Mouse (Mus musculus): ENCODE data around the gene Ppia.
"Not testable (repeated sequence)": the region's sequence is repeated elsewhere in the genome, so short reads cannot be mapped to it uniquely, and the experiment has no call there.

The Ppia gene

GRCm38 (mm10) chr11:6442566-6442965, 27.3 kb downstream of the Ppia start:
- in situ Hi-C loops (cut with MseI, MboI) = no loop called here

GRCm38 (mm10) chr11:6443102-6443501, 27.9 kb downstream of the Ppia start:
- in situ Hi-C loops (cut with MseI, MboI) = no loop called here

DNA sequence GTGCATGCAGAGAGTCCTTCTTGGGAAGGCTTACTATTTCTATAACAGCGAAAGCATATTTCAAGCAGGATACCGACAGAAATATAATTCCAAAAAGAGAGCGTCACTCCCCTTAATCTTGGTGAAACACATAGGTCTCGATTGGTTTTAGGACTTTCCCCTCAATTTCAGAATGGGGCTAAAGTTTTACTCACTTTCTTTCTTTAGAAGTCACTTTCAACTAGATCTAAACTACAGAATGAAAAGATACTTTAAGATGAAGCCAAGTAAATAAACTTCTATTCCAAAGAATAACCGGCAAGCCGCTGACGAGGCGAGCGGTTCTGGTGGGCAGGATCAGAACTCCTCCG, 28.5 kb downstream of the Ppia start:
- in situ Hi-C loops (cut with MseI, MboI) = no loop called here

DNA sequence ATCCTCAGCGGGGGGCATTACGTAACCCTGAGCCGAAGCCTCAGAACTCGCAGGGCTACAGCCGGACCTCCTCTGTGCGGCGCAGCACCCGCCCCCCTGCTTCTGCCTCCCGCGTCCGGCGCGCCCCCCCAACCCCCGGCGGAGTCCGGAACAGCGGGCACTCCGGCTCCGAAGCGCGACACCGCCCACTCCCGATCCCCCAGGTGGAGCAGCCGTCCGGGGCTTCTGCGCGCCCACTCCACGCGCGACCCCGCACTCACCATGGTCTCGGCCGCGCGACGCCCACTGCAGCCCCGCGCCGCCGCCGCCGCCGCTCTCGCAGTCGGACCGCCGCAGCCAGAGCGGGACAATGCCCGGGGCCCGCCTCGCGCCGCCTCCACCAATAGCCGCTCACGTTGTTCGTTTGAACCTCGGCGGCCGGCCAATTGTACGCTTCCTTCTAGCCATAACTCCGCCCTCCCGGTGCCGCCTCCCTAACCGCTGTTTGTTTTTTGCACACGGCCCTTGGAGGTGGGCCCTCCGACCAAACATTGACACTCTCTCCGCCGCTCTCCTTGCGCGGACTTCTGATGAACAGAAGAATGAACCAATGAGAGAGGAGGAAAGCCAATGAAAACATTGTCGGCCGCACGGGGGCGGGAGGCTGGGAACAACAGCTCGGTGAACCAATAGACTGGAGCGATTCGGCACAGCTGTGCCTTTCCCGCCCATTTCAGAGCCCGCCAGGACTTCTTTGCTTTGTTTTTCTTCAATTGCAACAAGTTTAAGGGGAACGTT, 29.0 kb downstream of the Ppia start, which contains the start of gene H2afv:
H2afv (minus strand) TSS at position 367 of the 777 bp plus-strand sequence.
- in situ Hi-C loops (cut with MseI, MboI) = no loop called here

DNA sequence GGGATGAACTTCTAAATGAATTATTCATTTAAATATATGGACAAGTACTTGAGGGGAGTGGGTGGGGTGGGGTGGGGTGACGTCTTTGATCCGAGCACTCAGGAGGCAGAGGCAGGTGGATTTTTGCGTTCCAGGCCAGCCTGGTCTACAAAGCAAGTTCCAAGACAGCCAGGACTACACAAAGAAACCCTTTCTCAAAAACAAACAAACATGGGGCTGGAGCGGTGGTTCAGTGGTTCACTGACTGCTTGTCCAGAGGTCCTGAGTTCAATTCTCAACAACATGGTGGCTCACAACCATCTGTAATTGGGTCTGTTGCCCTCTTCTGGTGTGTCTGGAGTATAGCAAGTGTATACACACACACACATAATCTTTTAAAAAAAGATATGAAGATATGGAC, 30.2 kb downstream of the Ppia start:
- in situ Hi-C loops (cut with MseI, MboI) = no loop called here

DNA sequence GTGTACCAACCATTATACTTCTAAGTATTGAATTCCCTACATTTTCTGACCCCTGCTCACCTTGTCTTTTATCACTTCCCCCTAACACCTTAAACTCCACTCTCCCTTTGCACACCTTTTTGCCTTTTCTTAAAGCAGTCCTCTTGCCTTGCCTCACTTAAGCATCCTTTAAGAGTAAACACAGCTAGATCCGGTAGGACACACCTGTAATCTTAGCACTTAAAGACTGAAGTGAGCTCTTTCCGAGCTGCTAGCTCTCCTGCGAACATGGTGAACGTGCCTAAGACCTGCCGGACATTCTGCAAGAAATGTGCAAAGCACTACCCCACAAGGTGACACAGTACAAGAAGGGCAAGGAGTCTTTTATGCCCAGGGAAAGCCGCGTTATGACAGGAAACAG, 30.7 kb downstream of the Ppia start:
- in situ Hi-C loops (cut with MseI, MboI) = no loop called here

DNA sequence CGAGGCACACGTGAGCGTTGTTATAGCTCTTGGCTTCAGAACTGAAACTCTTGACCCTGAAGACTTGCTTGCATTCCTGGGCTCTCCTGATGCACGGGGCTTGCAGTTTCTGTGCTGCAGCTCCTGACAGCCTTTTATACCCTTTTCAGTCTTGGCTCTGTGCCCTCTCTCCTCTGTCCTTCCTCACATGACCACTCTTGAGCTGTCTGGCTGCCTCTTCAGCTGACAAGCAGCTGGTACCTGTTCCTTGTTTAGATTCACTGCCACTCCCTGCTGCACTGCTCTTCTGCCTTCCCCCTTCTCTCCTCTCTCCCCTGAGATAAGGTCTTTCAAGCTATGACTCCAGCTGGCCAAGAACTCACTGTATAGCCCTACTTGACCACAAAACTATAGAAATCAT, 32.2 kb downstream of the Ppia start:
- in situ Hi-C loops (cut with MseI, MboI) = no loop called here

GRCm38 (mm10) chr11:6448155-6448554, 32.9 kb downstream of the Ppia start:
- in situ Hi-C loops (cut with MseI, MboI) = not testable (repeated sequence)

GRCm38 (mm10) chr11:6456083-6456482, 40.8 kb downstream of the Ppia start:
- in situ Hi-C loops (cut with MseI, MboI) = no loop called here

GRCm38 (mm10) chr11:6463159-6463837, 48.1 kb downstream of the Ppia start:
- in situ Hi-C loops (cut with MseI, MboI) = no loop called here

DNA sequence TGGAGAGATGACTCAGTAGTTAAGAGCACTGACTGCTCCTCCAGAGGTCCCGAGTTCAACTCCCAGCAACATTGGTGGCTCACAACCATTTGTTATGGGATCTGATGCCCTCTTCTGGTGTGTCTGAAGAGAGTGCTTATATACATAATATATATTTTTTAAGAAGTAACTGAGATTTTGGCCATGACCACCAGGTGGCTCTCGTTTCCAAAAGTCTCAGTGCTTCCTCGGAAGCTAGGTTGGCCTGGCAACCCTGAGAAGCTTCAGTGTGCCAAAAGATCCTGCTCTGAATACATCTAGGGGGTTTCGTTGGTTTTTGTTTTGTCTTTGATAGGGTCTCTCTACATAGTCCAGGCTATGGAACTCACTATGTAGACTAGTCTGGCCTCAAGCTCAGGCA, 49.9 kb downstream of the Ppia start:
- in situ Hi-C loops (cut with MseI, MboI) = no loop called here

DNA sequence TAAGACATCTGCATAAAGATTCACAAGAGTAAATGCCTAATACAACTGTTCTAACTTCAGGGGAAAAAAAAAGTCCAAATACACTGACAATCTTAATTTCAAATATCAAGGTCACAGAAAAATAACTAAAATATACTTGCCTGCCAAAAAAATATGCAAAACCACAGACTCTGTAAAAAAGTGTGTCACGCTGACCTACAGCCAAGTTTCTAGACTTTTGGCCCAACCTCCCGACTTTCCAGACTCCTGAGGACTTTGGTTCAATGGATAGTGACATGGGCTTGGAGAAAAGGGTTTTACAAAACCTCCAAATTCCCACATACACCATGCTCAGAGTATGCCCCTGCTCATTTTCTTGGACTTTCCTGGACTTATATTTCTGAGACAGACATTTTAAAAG, 53.3 kb downstream of the Ppia start:
- in situ Hi-C loops (cut with MseI, MboI) = no loop called here
